Mouse (Mus musculus) cortical plate, adult 2 months (tissue): ENCODE results near the gene Gmeb1.

Experiments used
- CTCF ChIP-seq: fragments of 200-500 bp; IDR thresholded peaks from 2 replicates; pipeline ENCODE4 v1.5.1; 2011; ENCODE audit warnings: mild to moderate bottlenecking, control low read depth, low read length; ENCODE audit not compliant: insufficient read depth; ENCODE audit errors: extremely low read depth
- POLR2A ChIP-seq: fragments of 200-500 bp; IDR thresholded peaks from 2 replicates; pipeline ENCODE4 v1.6.1; 2011; ENCODE audit warnings: mild to moderate bottlenecking, low read length, control low read depth; ENCODE audit not compliant: insufficient read depth; ENCODE audit errors: extremely low read depth

DNA sequence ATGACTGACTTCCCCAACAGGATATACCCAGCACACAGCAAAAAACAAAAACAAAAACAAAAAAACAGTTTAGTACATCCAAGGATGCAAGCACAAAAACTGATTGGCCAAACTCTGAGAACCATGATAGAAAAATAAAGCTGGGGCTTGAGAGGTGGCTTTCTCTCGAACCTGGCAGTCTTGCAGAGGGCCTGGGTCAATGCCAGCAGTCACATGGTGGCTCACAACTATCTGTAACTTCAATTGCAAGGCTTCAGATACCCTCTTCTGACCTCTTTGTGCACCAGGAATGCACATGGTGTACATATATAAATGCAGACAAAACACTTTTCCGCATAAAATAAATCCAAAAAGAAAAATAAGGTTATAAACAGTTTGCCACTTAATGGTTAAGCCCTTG is 11.8 kb upstream of the Gmeb1 start:
- TF ChIP-seq POLR2A (no peak), CTCF (no peak)
